Mouse (Mus musculus) liver, embryonic 14.5 days (tissue): ENCODE data around the gene Fam174b. TPM values are rescaled to one million over a fixed set of nuclear protein-coding genes. Genes with fewer than 3 reads are reported as not detected.

Experiments
- ATAC-seq: fragments of 200-750 bp; cut with Nextera tagmentation; 2 replicates; pipeline ENCODE4 v1.8.0; 2017; ENCODE audit warnings: moderate number of reproducible peaks, mild to moderate bottlenecking, moderate library complexity; ENCODE audit not compliant: insufficient read depth
- DNase-seq, 3 experiments: peaks; one replicate each; pipeline ENCODE4 v3.0.0-alpha.2; 2012 to 2013; ENCODE audit warnings: low read depth in 3 of 3, low spot score in 3 of 3
- H3K27ac ChIP-seq: fragments of 300-500 bp; sonication (generic); 2 replicates; pipeline ENCODE4 v1.5.1; 2014; ENCODE audit warnings: moderate library complexity, mild to moderate bottlenecking, control low read depth, inconsistent platforms
- H3K27me3 ChIP-seq: fragments of 300-500 bp; sonication (generic); 2 replicates; pipeline ENCODE4 v1.6.1; 2014; ENCODE audit warnings: mild to moderate bottlenecking, low read length, moderate library complexity; ENCODE audit not compliant: control insufficient read depth, insufficient read depth
- H3K36me3 ChIP-seq: fragments of 300-500 bp; sonication (generic); replicated peaks from 2 replicates; pipeline ENCODE4 v1.6.1; 2014; ENCODE audit warnings: low read depth; ENCODE audit not compliant: control insufficient read depth, insufficient read depth
- H3K4me1 ChIP-seq, 2 experiments: fragments of 200-500 bp in 1 of 2; fragments of 300-500 bp in 1 of 2; sonication (generic) in 1 of 2; replicated peaks; 2 replicates each; pipeline ENCODE4 v1.6.1; 2012 to 2014; ENCODE audit warnings: antibody characterized with exemption in 1 of 2, inconsistent platforms in 1 of 2, low read length in 1 of 2; ENCODE audit not compliant: control insufficient read depth in 2 of 2, insufficient read depth in 2 of 2
- H3K4me2 ChIP-seq: fragments of 300-500 bp; sonication (generic); 2 replicates; pipeline ENCODE4 v1.6.1; 2014; ENCODE audit warnings: low read depth, mild to moderate bottlenecking, control low read depth, moderate library complexity
- H3K4me3 ChIP-seq, 2 experiments: fragments of 200-500 bp in 1 of 2; fragments of 300-500 bp in 1 of 2; sonication (generic) in 1 of 2; 2 replicates each; pipeline ENCODE4 v1.5.1; 2012 to 2014; ENCODE audit warnings: low read depth in 2 of 2, low read length in 2 of 2, mild to moderate bottlenecking in 2 of 2, control low read depth in 1 of 2, inconsistent platforms in 1 of 2, moderate library complexity in 1 of 2; ENCODE audit not compliant: insufficient read depth in 1 of 2
- H3K9ac ChIP-seq: fragments of 300-500 bp; sonication (generic); replicated peaks from 2 replicates; pipeline ENCODE4 v1.6.1; 2014; ENCODE audit warnings: mild to moderate bottlenecking, control low read depth, moderate library complexity
- H3K9me3 ChIP-seq: fragments of 300-500 bp; sonication (generic); 2 replicates; pipeline ENCODE4 v1.6.1; 2016; ENCODE audit warnings: low read length, mixed read lengths; ENCODE audit not compliant: control insufficient read depth
- CTCF ChIP-seq: IDR thresholded peaks from 2 replicates; pipeline ENCODE4 v1.5.1; 2016; ENCODE audit warnings: antibody characterized with exemption, low read depth, control low read depth
- EP300 ChIP-seq: IDR thresholded peaks from 2 replicates; pipeline ENCODE4 v1.6.1; 2016; ENCODE audit warnings: antibody characterized with exemption, low read depth
- WGBS: fragments of 180-500 bp; shearing (Covaris S2); extraction: QIAGEN DNeasy Blood & Tissue Kit; methylation state at CpG from one replicate; pipeline ENCODE4 v1.1.7; 2014; ENCODE audit not compliant: insufficient replicate concordance; 5-methylcytosine and 5-hydroxymethylcytosine counted together
- polyA plus RNA-seq, 2 experiments: library from polyadenylated mRNA; depleted of rRNA in 1 of 2; stranded (reverse) in 1 of 2; unstranded in 1 of 2; fragments of >200 nt; fragmentation: Nextera tagmentation in 1 of 2; extraction: Ambion mirVana in 1 of 2; gene quantifications; 2 replicates each; pipeline versions ENCODE4 v1.2.1 to v1.2.3; 2012 to 2014

Gene Fam174b
- polyA plus RNA-seq, 2 experiments = 1.6 to 2.3 TPM

GRCm38 (mm10) chr7:73716841-73717240 is 23.3 kb upstream of the Fam174b start:
- WGBS = 67% methylated on average over 3 of the region's 3 CpGs
- Histone ChIP-seq H3K27ac (no peak overlapping the region), H3K9me3 (no peaks in the 10 kb centered on the region), H3K4me2 (no peak overlapping the region), H3K9ac (no peak overlapping the region), H3K27me3 (no peaks in the 10 kb centered on the region), H3K4me3 (no peak overlapping the region), H3K4me1 (no peaks in the 10 kb centered on the region), H3K36me3 (no peaks in the 10 kb centered on the region)
- TF ChIP-seq CTCF = no peak
- TF ChIP-seq EP300 = no peak
- ATAC-seq (no peak), DNase-seq (no peak)

GRCm38 (mm10) chr7:73718031-73718430 is 22.1 kb upstream of the Fam174b start:
- Histone ChIP-seq H3K27ac (no peak overlapping the region), H3K27me3 (no peaks in the 10 kb centered on the region), H3K4me1 (no peaks in the 10 kb centered on the region), H3K4me2 (no peak overlapping the region), H3K36me3 (no peaks in the 10 kb centered on the region), H3K9ac (no peak overlapping the region), H3K9me3 (no peaks in the 10 kb centered on the region), H3K4me3 (no peak overlapping the region)
- 52% methylated on average over 10 of the region's 10 CpGs for WGBS
- DNase-seq (no peak), ATAC-seq (no peak)
- TF ChIP-seq EP300 (no peak), CTCF (no peak)

- Histone ChIP-seq H3K9ac (no peak overlapping the region), H3K27ac (no peak overlapping the region), H3K4me2 (no peak overlapping the region), H3K36me3 (no peaks in the 10 kb centered on the region), H3K27me3 (no peaks in the 10 kb centered on the region), H3K9me3 (no peaks in the 10 kb centered on the region), H3K4me3 (no peak overlapping the region), H3K4me1 (no peaks in the 10 kb centered on the region)
- TF ChIP-seq CTCF (no peak), EP300 (no peak)
- WGBS = 49% methylated on average over 5 of the region's 5 CpGs
- DNase-seq (no peak), ATAC-seq (no peak)
Observed at GRCm38 (mm10) chr7:73718497-73719007, 21.6 kb upstream of the Fam174b start.

- DNase-seq (no peak), ATAC-seq (no peak)
- no peaks in the 10 kb centered on the region for H3K9me3 ChIP-seq
- H3K27ac ChIP-seq = no peak overlapping the region
- H3K4me1 ChIP-seq = no peaks in the 10 kb centered on the region
- no peak overlapping the region for H3K4me2 ChIP-seq
- no peaks in the 10 kb centered on the region for H3K36me3 ChIP-seq
- no peaks in the 10 kb centered on the region for H3K27me3 ChIP-seq
- no peak overlapping the region for H3K9ac ChIP-seq
- TF ChIP-seq CTCF (no peak), EP300 (no peak)
- 56% methylated on average over 3 of the region's 3 CpGs for WGBS
- H3K4me3 ChIP-seq = no peak overlapping the region
Observed at GRCm38 (mm10) chr7:73721046-73721445, 19.1 kb upstream of the Fam174b start.

- Histone ChIP-seq H3K4me1 (no peaks in the 10 kb centered on the region), H3K36me3 (no peaks in the 10 kb centered on the region), H3K9me3 (no peaks in the 10 kb centered on the region), H3K27ac (no peak overlapping the region), H3K4me2 (no peak overlapping the region), H3K9ac (no peak overlapping the region), H3K4me3 (no peak overlapping the region), H3K27me3 (no peaks in the 10 kb centered on the region)
- no peak for TF ChIP-seq CTCF
- no peak for TF ChIP-seq EP300
- ATAC-seq (no peak), DNase-seq (no peak)
- 43% methylated on average over 3 of the region's 3 CpGs for WGBS
Observed at GRCm38 (mm10) chr7:73721764-73722163, 18.3 kb upstream of the Fam174b start.
